Mouse (Mus musculus) megakaryocyte, embryonic 14.5 days (primary cell): Measurements from ENCODE around the gene Rara. TPM values are rescaled to one million over a fixed set of nuclear protein-coding genes. Genes with fewer than 3 reads are reported as not detected.

Experiments
- H3K27me3 ChIP-seq: replicated peaks from 2 replicates; pipeline ENCODE3; 2012; ENCODE audit warnings: inconsistent platforms
- H3K36me3 ChIP-seq: replicated peaks from 2 replicates; pipeline ENCODE3; 2012; ENCODE audit warnings: low read length, inconsistent platforms, mixed read lengths
- H3K4me1 ChIP-seq: 2 replicates; pipeline ENCODE4 v1.6.1; 2012; ENCODE audit warnings: inconsistent platforms
- H3K4me3 ChIP-seq: replicated peaks from 2 replicates; pipeline ENCODE3; 2012; ENCODE audit warnings: moderate library complexity, mild to moderate bottlenecking, inconsistent platforms
- H3K9me3 ChIP-seq: 2 replicates; pipeline ENCODE4 v1.6.1; 2012; ENCODE audit warnings: inconsistent platforms
- FLI1 ChIP-seq: IDR thresholded peaks from 2 replicates; pipeline ENCODE4 v1.6.1; 2012; ENCODE audit warnings: low read length, inconsistent platforms, mixed read lengths
- GATA1 ChIP-seq: IDR thresholded peaks from 3 replicates; pipeline ENCODE4 v1.6.1; 2012; ENCODE audit warnings: mixed read lengths, low read length, inconsistent platforms, borderline replicate concordance
- polyA plus RNA-seq: library from polyadenylated mRNA; stranded (reverse); fragments of >175 nt; gene quantifications from 2 replicates; pipeline ENCODE4 v1.2.3, GENCODE M21; 2012; ENCODE audit warnings: low replicate concordance; ENCODE audit not compliant: insufficient read depth

Rara gene
- polyA plus RNA-seq, 1 experiment, result 25.3 TPM

DNA sequence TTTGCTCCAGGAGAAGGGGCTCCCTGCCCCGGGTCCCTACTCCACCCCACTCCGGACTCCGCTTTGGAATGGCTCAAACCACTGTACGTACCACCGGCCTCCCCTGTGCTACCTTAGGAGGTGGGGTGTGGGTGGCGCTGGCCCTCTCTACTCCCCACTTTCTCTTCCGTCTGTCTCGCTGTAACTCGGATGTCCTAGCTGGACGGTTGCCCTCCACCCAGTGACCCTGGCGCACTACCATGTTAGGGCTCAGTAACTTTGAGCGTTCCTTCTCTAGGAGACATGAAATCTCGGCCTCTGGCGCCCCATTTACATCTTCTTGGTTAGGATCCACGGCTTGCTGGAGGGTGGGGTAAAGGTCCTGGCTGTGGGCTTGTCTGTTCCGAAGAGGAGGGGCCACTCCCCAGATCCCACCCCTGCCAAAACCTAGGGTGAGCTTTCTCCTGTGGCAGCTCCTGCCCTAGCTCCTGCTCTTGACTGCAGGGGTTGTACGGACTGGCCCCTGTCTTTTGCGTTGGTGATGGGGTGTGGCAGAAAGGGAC, 33.5 kb downstream of the Rara start:
- H3K4me3 ChIP-seq, result peak overlapping the region; percentile 93
- peaks cover 49% of the 10 kb centered on the region for H3K4me1 ChIP-seq
- H3K27me3 ChIP-seq, result peaks cover 93% of the 10 kb centered on the region
- no peaks in the 10 kb centered on the region for H3K36me3 ChIP-seq
- H3K9me3 ChIP-seq, result no peaks in the 10 kb centered on the region
- TF ChIP-seq GATA1 (no peak), FLI1 (no peak)

DNA sequence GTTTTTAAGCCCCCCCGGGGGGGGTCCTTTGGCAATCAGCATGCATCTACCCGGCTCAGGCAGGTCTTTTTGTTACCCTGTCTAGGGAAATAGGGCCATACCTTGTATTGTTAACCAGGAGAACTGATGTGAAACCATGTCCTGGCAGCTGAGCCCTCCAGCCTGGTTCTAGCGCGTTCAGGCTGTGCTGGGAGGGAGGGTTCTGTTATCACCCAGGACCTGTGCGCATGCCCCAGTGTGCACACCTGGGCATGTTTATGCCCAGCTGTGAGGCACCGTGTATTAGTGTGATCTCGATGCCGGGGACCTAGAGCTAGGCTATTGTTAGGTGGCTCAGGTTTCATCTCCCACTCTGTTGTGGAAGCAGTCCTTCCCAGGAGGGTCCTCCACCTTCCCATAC, 34.1 kb downstream of the Rara start:
- H3K4me3 ChIP-seq, result peak overlapping the region; percentile 4
- H3K4me1 ChIP-seq, result peaks cover 56% of the 10 kb centered on the region
- peaks cover 94% of the 10 kb centered on the region for H3K27me3 ChIP-seq
- H3K9me3 ChIP-seq, result no peaks in the 10 kb centered on the region
- no peaks in the 10 kb centered on the region for H3K36me3 ChIP-seq
- TF ChIP-seq FLI1 (no peak), GATA1 (no peak)

DNA sequence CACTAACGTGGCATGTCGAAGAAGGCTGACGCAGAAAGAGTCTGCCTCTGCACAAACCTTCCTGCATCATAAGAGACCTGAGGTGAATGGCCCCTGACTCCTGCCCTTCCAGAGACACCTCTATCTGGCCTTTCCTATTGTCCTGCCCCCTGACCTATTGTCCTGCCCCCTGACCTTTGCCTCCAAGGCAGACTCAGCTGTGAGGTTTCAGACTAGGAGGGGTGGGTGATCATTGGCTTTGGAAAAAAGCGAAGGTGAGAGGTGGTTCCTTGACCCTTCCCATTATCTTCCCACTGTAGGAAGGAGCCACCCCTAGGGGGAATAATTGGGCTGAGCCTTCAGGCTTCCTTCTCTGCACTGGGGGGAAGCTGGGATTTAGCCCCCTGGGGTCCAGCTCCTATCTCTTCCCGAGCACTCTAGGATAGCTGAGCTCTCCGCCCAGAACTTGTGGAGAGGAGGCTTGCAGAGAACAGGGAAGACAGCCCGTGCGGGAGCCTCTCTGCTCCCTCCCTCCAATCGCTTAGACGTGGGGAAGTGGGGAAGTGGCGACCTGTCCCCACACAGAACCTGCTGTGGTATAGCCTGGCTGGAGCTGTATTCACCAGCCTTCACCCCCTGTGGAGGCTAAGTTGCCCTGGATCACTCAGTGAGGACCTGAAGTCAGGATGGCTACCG, 34.9 kb downstream of the Rara start:
- Histone ChIP-seq H3K4me1 (peaks cover 62% of the 10 kb centered on the region), H3K4me3 (peak overlapping the region; percentile 85), H3K36me3 (no peaks in the 10 kb centered on the region), H3K9me3 (no peaks in the 10 kb centered on the region), H3K27me3 (peaks cover 95% of the 10 kb centered on the region)
- TF ChIP-seq FLI1 (no peak), GATA1 (no peak)

DNA sequence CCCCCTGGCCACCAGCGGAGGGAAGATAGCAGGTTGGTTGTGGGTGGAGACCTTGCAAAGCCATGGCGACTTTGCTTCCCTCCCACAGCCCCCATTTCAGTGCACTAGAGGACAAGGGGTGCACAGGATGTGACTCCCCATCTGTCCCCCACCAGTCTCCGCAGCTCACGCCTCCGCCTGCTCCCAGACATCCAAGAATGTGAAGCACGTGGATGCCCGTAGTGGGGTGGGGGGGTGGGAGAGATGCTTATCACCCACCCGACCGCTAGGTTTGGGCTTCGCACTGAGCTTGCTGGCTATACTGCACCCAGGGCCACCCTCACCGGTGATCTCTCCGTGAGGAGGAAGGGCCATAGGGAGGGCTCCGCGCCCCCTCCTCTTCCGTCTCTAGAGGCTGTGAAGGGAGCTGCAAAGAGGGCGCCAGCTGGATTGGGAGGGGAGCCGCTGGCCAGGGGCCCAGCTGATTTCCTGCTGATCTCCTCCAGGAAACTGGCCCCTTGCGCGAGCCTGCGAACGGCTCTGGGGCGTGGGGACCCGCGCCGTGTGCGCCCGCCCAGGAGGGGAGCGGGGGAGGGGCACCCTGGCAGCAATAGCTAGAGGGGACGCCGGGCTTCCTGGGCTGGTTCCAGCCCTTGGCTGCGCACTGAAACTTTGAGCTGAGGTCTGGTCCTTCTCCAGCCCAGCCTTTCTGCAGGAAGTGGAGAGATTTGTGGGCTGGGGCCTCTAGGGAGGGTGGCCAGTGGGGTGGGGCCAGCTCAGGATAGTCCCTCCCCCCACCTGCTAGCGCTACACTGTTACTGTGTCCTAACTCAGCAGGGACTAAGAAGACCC, 35.8 kb downstream of the Rara start:
- peaks cover 95% of the 10 kb centered on the region for H3K27me3 ChIP-seq
- no peaks in the 10 kb centered on the region for H3K9me3 ChIP-seq
- TF ChIP-seq GATA1 (no peak), FLI1 (no peak)
- H3K36me3 ChIP-seq, result no peaks in the 10 kb centered on the region
- peaks cover 64% of the 10 kb centered on the region for H3K4me1 ChIP-seq
- peak overlapping the region; percentile 85 for H3K4me3 ChIP-seq

DNA sequence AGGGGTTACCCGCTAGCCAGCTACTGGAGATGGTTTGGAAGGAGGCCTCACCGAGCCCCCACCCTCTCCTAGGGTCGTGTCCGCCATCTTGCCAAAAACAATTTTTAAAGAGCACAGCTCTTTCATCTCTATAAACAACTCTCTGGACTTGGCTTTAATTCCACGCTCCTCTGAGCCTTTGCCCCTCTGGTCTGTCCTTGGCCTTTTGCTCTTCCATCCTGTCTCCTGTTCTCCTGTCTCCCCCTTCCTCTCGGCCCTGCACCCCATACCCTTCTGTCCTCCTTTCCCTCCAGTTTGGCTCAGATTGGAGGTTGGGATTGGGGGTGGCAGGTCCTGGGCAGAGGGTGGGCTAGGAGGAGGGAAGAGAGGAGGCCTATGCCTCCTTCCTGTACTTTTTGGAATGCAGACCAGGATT, 36.6 kb downstream of the Rara start:
- Histone ChIP-seq H3K27me3 (peaks cover 99% of the 10 kb centered on the region), H3K9me3 (no peaks in the 10 kb centered on the region), H3K4me1 (peaks cover 69% of the 10 kb centered on the region), H3K4me3 (peak overlapping the region; percentile 85), H3K36me3 (no peaks in the 10 kb centered on the region)
- no peak for TF ChIP-seq GATA1
- no peak for TF ChIP-seq FLI1

DNA sequence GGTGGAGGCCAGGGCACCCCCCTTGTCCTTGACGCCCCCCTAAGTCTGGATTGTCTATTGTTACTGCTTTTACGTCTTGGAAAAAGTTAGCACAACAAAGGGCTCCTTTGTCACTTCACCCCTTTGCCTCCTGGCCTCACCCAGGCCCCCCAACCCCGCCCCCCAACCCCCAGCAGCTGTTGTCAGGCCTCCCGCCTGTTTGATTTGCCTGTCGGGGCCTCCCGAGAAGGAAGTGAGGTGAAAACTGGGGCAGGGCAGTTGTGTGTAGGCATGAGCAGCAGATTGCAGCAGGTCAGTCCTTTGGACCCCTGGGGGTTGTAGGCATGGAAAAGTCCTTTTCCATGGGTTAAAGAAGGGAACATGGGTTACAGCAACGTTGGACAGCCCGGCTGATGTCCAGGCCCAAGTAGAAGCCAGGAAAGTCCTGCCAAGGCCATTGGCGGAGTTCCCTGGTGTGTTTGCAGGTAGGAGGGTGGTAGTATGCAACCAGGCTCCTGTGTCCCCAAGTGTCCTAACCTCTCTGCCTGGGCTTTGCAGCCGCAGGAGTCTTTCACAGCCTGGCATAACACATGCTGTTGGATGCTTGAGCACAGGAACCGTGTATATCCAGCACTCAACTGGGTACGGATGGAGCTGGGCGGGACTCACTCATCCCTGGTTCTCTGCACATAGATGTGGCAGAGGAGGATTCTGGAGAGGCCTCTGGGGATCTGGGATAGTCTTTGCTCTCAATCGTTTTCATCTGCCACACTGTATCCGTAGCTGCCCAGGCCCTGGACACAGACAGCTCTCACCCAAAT, 37.2 kb downstream of the Rara start:
- H3K36me3 ChIP-seq, result no peaks in the 10 kb centered on the region
- H3K4me1 ChIP-seq, result peaks cover 63% of the 10 kb centered on the region
- peaks cover 98% of the 10 kb centered on the region for H3K27me3 ChIP-seq
- no peak overlapping the region for H3K4me3 ChIP-seq
- H3K9me3 ChIP-seq, result no peaks in the 10 kb centered on the region
- TF ChIP-seq FLI1 (no peak), GATA1 (no peak)

DNA sequence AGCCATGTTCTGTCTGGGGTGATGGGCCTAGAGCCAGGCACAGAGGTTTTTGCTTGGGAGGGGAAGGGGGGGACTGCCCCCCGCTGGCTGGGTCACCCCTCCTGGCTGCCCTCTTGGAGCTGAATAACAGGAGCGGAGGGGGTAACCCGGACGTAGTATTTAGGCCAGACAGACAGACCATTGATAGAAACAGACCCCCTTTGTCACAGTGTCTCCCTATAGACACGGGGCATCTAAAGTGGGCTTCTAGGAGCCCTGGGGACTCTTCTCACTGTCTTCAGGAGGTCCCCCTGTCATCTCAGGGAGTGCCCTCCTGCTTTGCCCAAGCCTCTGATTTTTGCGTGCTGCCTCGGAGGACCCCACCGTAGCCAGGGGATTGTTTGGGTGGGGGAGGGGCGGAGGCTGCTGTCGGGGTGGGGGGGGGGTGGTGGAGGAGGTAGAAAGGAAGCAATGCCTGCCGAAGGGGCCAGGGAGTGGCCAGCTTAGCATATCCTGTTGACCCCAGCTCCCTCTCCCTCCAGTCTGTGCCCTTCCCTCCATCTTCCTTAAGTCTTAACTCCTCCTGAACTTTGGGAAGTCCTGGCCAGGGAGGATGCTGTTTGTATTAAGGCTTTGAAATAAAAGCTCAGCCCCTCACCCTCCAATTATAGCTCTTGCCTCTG, 37.9 kb downstream of the Rara start:
- H3K36me3 ChIP-seq, result peaks cover 4% of the 10 kb centered on the region
- H3K4me1 ChIP-seq, result peaks cover 55% of the 10 kb centered on the region
- no peak overlapping the region for H3K4me3 ChIP-seq
- peaks cover 98% of the 10 kb centered on the region for H3K27me3 ChIP-seq
- TF ChIP-seq GATA1 (no peak), FLI1 (no peak)
- no peaks in the 10 kb centered on the region for H3K9me3 ChIP-seq

DNA sequence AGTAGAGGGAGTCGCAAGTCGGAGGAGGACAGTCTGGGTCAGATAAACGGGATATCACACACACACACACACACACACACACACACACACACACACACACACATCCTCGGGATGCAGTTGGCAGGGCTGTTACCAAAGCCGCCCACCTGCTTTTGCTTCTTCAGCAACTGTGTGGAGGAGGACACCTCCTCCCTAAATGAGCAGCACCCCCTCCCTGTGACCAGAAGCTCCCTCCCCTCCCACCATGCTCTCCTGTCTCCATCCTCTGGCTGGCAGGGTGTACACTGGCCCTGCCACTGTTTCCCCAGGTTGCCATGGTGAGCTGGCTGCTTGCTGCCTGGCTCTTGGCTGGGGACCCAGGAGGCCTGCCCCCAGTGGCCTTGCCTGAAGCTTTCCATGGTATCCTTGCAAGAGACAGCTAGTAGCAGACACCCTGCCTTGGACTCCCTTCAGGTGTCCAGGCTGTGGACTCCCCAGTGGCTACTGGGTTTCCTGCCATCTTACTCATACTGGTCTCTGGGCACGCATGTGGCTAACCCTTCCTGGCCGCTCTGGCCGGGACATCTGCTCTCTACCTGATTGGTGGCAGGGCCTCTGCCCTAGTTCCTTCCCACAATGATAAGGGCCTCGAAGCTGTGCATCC, 39.0 kb downstream of the Rara start:
- peaks cover 98% of the 10 kb centered on the region for H3K27me3 ChIP-seq
- TF ChIP-seq GATA1 (no peak), FLI1 (no peak)
- H3K36me3 ChIP-seq, result peaks cover 9% of the 10 kb centered on the region
- no peak overlapping the region for H3K4me3 ChIP-seq
- no peaks in the 10 kb centered on the region for H3K9me3 ChIP-seq
- peaks cover 47% of the 10 kb centered on the region for H3K4me1 ChIP-seq

DNA sequence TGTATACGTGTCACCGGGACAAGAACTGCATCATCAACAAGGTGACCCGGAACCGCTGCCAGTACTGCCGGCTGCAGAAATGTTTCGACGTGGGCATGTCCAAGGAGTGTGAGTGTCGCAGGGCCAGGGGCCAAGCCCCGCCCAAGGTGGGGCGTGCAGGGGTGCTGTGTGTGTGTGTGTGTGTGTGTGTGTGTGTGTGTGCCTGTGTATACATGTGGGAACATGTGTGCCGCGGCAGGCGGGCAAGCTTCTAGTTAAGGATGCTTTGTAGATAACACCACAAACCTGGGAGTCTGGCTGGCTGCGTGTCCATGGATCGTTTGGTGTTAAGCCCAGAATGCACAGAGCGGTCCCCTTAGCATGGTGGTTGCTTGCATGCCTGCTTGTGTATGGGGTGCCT, 40.5 kb downstream of the Rara start:
- peaks cover 90% of the 10 kb centered on the region for H3K27me3 ChIP-seq
- H3K36me3 ChIP-seq, result peaks cover 10% of the 10 kb centered on the region
- no peaks in the 10 kb centered on the region for H3K9me3 ChIP-seq
- peaks cover 37% of the 10 kb centered on the region for H3K4me1 ChIP-seq
- TF ChIP-seq GATA1 (no peak), FLI1 (no peak)
- H3K4me3 ChIP-seq, result no peak overlapping the region
